Mouse (Mus musculus) erythroblast, embryonic 14.5 days (primary cell): ENCODE measurements around the gene Phospho1.

Source experiments
- GATA1 ChIP-seq: IDR thresholded peaks from 2 replicates; pipeline ENCODE4 v1.6.1; 2012; ENCODE audit warnings: low read length, inconsistent platforms, mixed read lengths
- TAL1 ChIP-seq: IDR thresholded peaks from 3 replicates; pipeline ENCODE4 v1.6.1; 2012; ENCODE audit warnings: low read length, inconsistent platforms, mixed read lengths

DNA sequence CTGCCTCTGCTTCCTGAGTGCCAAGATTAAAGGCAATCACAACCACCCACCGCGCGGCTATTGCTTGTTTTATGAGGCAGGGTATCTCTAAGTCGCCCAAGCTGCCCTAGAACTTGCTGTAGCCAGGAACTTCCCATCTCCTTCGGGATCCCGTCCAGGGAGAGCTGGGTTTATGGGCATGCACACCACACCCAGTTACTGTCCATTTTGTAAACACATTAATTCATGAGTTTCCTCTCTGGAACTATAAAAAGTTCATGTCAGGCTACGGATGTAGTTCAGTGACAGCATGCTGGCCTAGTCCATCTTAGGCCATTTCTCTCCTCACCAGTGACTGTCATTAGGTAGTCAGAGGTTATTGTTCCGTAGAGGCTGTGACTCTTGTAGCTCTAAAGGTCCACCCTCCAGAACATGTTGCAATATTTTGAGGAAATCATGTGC lies 34.8 kb upstream of the Phospho1 start:
- TF ChIP-seq GATA1, result no peak
- TF ChIP-seq TAL1, result no peak
